Mouse (Mus musculus): ENCODE measurements around the gene Fitm2. TPM values are rescaled to one million over a fixed set of nuclear protein-coding genes. Genes with fewer than 3 reads are reported as not detected.

Gene Fitm2
- total and polyA plus RNA-seq, 3 experiments = 6.6 to 60.9 (median 10.6) TPM

- no peak overlapping the region for H3K27ac ChIP-seq (ENCODE audit: control insufficient read depth, low read depth, low read length)
- H3K4me1 ChIP-seq (ENCODE audit: control insufficient read depth in 1 of 2, insufficient read depth in 2 of 2, low read length in 2 of 2) = peaks cover 0 to 5% of the 10 kb centered on the region in 2 experiments; a peak in 2 of 4 replicates
- TF ChIP-seq SIN3A (IDR thresholded peaks at IDR 0.05; ENCODE audit: low read length) (no peak), MEF2A (IDR thresholded peaks at IDR 0.05; ENCODE audit: extremely low read depth, insufficient replicate concordance, low read depth, low read length, poor library complexity, severe bottlenecking) (no peak), GABPA (IDR thresholded peaks at IDR 0.05; ENCODE audit: low read depth, low read length) (no peak), ELF1 (IDR thresholded peaks at IDR 0.05; ENCODE audit: low read depth, low read length) (no peak), ZKSCAN1 (IDR thresholded peaks at IDR 0.05; ENCODE audit: low read depth, low read length) (no peak), CHD1 (IDR thresholded peaks at IDR 0.05; ENCODE audit: low read depth, low read length) (no peak), TAL1 (IDR thresholded peaks at IDR 0.05; ENCODE audit: low read length) (no peak), MYB (IDR thresholded peaks at IDR 0.05; ENCODE audit: low read depth, low read length) (no peak), ZC3H11A (IDR thresholded peaks at IDR 0.05; ENCODE audit: low read depth, low read length) (no peak), USF2 (IDR thresholded peaks at IDR 0.05; ENCODE audit: borderline replicate concordance in 1 of 2, insufficient read depth in 1 of 2, low read depth in 1 of 2, low read length in 2 of 2) (no peak), RCOR1 (IDR thresholded peaks at IDR 0.05; ENCODE audit: low read depth, low read length) (no peak), MXI1 (IDR thresholded peaks at IDR 0.05; ENCODE audit: low read depth, low read length) (no peak), NRF1 (IDR thresholded peaks at IDR 0.05; ENCODE audit: insufficient read depth, low read depth, low read length, poor library complexity, severe bottlenecking) (no peak), JUND (IDR thresholded peaks at IDR 0.05; ENCODE audit: low read depth, low read length) (no peak), POLR2AphosphoS2 (IDR thresholded peaks at IDR 0.05; ENCODE audit: low read length) (no peak), ETS1 (IDR thresholded peaks at IDR 0.05; ENCODE audit: low read depth, low read length) (no peak)
- peaks cover 0 to 2% of the 10 kb centered on the region in 2 experiments; a peak in 2 of 4 replicates for H3K27me3 ChIP-seq (ENCODE audit: control insufficient read depth in 1 of 2, insufficient read depth in 2 of 2, low read length in 2 of 2)
- DNase-seq (ENCODE audit: low read depth, low spot score) = no peak
- no peak overlapping the region for H3K9ac ChIP-seq (ENCODE audit: control insufficient read depth, low read depth, low read length, poor library complexity, severe bottlenecking)
- H3K79me2 ChIP-seq (ENCODE audit: control insufficient read depth, insufficient read depth, low read length, poor library complexity) = no peaks in the 10 kb centered on the region
- no peaks in the 10 kb centered on the region for H3K9me3 ChIP-seq (replicated peaks; ENCODE audit: insufficient read depth, low read length)
- no peaks in the 10 kb centered on the region; a peak in 1 of 4 replicates for H3K36me3 ChIP-seq (ENCODE audit: control insufficient read depth in 1 of 2, insufficient read depth in 2 of 2, low read length in 2 of 2)
- H3K4me3 ChIP-seq (ENCODE audit: control insufficient read depth in 1 of 2, insufficient read depth in 1 of 2, low read depth in 2 of 2, low read length in 2 of 2) = no peak overlapping the region
Measured at GRCm38 (mm10) chr2:163453378-163453777, 19.1 kb downstream of the Fitm2 start.

DNA sequence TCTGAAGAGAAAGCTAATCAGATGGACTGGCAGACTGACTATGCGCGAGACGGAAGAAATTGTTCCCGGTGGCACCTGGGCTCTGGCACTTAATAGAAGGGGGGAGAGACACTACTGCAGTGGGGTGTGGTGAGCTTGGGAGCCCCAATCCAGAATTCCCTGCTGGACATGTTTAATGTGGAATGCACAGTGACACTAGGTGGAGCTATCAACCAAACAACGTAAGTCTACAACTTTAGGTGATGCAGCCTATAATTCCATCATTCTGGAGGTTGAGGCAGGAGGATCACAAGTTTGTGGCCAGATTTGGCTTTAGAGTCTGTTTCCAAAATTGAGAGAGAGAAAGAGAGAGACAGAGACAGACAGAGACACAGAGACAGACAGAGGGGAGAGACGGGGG, 19.7 kb downstream of the Fitm2 start:
- Histone ChIP-seq H3K79me2 (ENCODE audit: control insufficient read depth, insufficient read depth, low read length, poor library complexity) (no peaks in the 10 kb centered on the region), H3K27ac (ENCODE audit: control insufficient read depth, low read depth, low read length) (no peak overlapping the region), H3K27me3 (ENCODE audit: control insufficient read depth in 1 of 2, insufficient read depth in 2 of 2, low read length in 2 of 2) (peaks cover 0 to 2% of the 10 kb centered on the region in 2 experiments; a peak in 2 of 4 replicates), H3K9ac (ENCODE audit: control insufficient read depth, low read depth, low read length, poor library complexity, severe bottlenecking) (no peak overlapping the region), H3K4me3 (ENCODE audit: control insufficient read depth in 1 of 2, insufficient read depth in 1 of 2, low read depth in 2 of 2, low read length in 2 of 2) (no peak overlapping the region), H3K36me3 (ENCODE audit: control insufficient read depth in 1 of 2, insufficient read depth in 2 of 2, low read length in 2 of 2) (no peaks in the 10 kb centered on the region), H3K4me1 (ENCODE audit: control insufficient read depth in 1 of 2, insufficient read depth in 2 of 2, low read length in 2 of 2) (no peaks in the 10 kb centered on the region), H3K9me3 (replicated peaks; ENCODE audit: insufficient read depth, low read length) (no peaks in the 10 kb centered on the region)
- no peak for DNase-seq (ENCODE audit: low read depth, low spot score)
- no peak for TF ChIP-seq ZNF384 (IDR thresholded peaks at IDR 0.05; ENCODE audit: low read depth, low read length)
- TF ChIP-seq GATA1 (IDR thresholded peaks at IDR 0.05; ENCODE audit: low read depth, low read length) = no peak
- TF ChIP-seq ELF1 (IDR thresholded peaks at IDR 0.05; ENCODE audit: low read depth, low read length) = no peak
- TF ChIP-seq MAX (IDR thresholded peaks at IDR 0.05; ENCODE audit: low read length) = no peak
- TF ChIP-seq CTCF (IDR thresholded peaks at IDR 0.05 in 2 of 3, conservative IDR thresholded peaks at IDR 0.05 in 1 of 3; ENCODE audit: control insufficient read depth in 1 of 3, insufficient read depth in 1 of 3, low read depth in 2 of 3, low read length in 3 of 3, poor library complexity in 1 of 3, severe bottlenecking in 1 of 3) = peak in 1 of 3 experiments; percentile 17; a peak in 1 of 6 replicates
- TF ChIP-seq POLR2AphosphoS5 (IDR thresholded peaks at IDR 0.05; ENCODE audit: borderline replicate concordance, low read depth, low read length) = no peak
- no peak for TF ChIP-seq UBTF (IDR thresholded peaks at IDR 0.05; ENCODE audit: borderline replicate concordance, insufficient read depth, low read depth, low read length)
- TF ChIP-seq RAD21 (IDR thresholded peaks at IDR 0.05; ENCODE audit: low read depth, low read length) = peak; percentile 13
- no peak for TF ChIP-seq SMC3 (IDR thresholded peaks at IDR 0.05; ENCODE audit: low read depth, low read length)
